Mouse (Mus musculus) brain, embryonic 14.5 days (tissue): Measurements from ENCODE around the gene Mpped2. TPM values are rescaled to one million over a fixed set of nuclear protein-coding genes. Genes with fewer than 3 reads are reported as not detected.

Experiments used
- DNase-seq: peaks from one replicate; pipeline ENCODE4 v3.0.0-alpha.2; 2011; ENCODE audit warnings: low read depth
- CTCF ChIP-seq: fragments of 200-500 bp; IDR thresholded peaks from 2 replicates; pipeline ENCODE4 v1.5.1; 2012; ENCODE audit warnings: inconsistent platforms, mild to moderate bottlenecking, moderate library complexity, borderline replicate concordance; ENCODE audit not compliant: insufficient read depth, insufficient read length; ENCODE audit errors: extremely low read depth
- POLR2A ChIP-seq: fragments of 200-500 bp; IDR thresholded peaks from 2 replicates; pipeline ENCODE4 v1.6.1; 2012; ENCODE audit warnings: mild to moderate bottlenecking, inconsistent platforms, borderline replicate concordance; ENCODE audit not compliant: poor library complexity, insufficient read depth, insufficient read length, severe bottlenecking; ENCODE audit errors: extremely low read depth
- polyA plus RNA-seq: library from polyadenylated mRNA; depleted of rRNA; stranded (reverse); fragments of >200 nt; gene quantifications from 2 replicates; pipeline ENCODE4 v1.2.3, GENCODE M21; 2012

Mpped2 gene
- polyA plus RNA-seq, 1 experiment: 67.3 TPM

DNA sequence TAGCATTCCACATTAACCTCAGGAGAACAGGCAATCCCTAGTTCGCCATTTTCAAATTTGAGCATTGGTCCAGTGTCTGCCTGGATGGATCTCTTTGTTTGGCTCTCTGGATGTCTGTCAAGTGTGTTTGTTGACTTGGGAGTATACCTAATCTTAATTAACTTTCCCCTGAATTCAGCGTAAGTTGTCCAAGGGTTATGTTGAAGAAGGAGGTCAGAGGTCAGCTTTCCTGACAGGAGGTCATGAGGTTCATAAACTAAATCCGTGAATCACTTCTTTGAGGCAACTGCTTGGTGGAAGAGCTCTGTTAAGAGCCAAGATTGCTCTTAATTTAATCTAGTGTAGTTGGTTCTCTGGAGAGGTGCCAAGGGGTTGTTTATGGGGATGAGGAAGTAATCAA, 200.3 kb downstream of the Mpped2 start:
- no peak for DNase-seq
- TF ChIP-seq CTCF: no peak
- TF ChIP-seq POLR2A: no peak

DNA sequence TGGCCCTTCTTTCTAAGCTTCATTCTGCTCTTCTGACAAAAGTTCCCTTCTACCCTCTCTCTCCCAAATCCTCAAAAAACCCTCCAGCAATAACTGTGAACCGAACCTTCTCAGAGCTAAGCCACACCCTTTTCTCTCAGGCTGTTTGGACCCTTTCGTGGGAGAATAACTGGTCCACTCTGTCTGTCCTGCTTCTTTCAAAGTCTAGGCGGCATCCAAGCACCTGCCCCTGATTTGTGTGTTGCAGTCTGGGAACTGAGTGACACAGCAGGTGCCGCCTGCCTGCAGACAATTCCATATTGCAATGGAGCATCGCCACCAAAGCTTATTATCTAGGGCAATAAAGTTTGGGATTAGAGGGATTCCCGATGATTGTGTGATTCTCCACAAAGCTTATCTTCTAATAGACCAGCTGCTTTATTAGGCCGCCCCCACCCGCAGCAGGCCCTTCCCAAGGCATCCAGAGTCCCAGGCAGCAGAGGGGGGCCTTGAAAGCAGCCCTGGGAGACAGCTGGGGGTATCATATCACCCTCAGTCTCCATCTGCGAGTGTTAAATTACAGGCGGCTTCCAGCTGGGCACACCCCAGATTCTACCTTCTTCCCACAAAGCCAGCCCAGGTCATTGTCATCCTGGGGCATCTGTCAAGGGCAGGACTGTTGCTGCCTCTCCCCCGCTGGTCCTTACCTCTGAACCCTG, 202.4 kb downstream of the Mpped2 start:
- TF ChIP-seq POLR2A: no peak
- TF ChIP-seq CTCF: no peak
- DNase-seq: peak; percentile 72

DNA sequence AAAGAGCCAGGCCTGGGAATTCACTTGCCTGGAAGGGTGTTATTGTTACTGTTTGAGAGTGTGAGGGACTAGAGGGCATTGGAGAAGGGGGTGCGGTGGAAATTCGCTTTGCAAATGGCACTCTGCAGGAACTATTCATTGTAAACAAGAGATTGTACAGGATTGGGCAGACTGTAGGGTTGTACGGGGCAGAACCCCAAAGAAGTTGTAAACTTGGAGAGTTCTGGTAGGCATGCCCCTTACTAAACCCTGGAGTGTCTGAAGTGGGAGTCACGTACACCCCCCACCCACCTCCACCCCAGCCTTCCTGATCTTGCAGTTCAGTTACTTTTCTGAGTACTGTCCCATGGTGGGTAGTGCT, 202.9 kb downstream of the Mpped2 start:
- TF ChIP-seq CTCF (no peak), POLR2A (no peak)
- no peak for DNase-seq

GRCm38 (mm10) chr2:106911951-106912480, 218.9 kb downstream of the Mpped2 start:
- no peak for DNase-seq

More at GRCm38 (mm10) chr2:106911951-106912480, 218.9 kb downstream of the Mpped2 start:
- TF ChIP-seq POLR2A (no peak), CTCF (no peak)
